Mouse (Mus musculus): ENCODE measurements around the gene Gm15085. TPM values are rescaled to one million over a fixed set of nuclear protein-coding genes. Genes with fewer than 3 reads are reported as not detected.
"Not testable (repeated sequence)": the region's sequence is repeated elsewhere in the genome, so short reads cannot be mapped to it uniquely, and the experiment has no call there.

Gene Gm15085
- polyA plus RNA-seq (2014; fragmentation: Nextera tagmentation; extraction: Ambion mirVana) = not detected in 2 replicates

- DNase-seq (ENCODE audit: low spot score); H3K36me3 ChIP-seq (ENCODE audit: control insufficient read depth, insufficient read depth, low read length); H3K4me1 ChIP-seq (ENCODE audit: control insufficient read depth, insufficient read depth, low read length); H3K27ac ChIP-seq (replicated peaks; ENCODE audit: low read depth, low read length); ATAC-seq (ENCODE audit: low read depth); H3K9ac ChIP-seq (ENCODE audit: low read depth, low read length); H3K4me3 ChIP-seq (ENCODE audit: low read depth, low read length); H3K4me2 ChIP-seq (ENCODE audit: low read depth, low read length); H3K9me3 ChIP-seq (ENCODE audit: control insufficient read depth, low read length); H3K27me3 ChIP-seq (replicated peaks; ENCODE audit: control insufficient read depth, insufficient read depth, low read length): not testable (repeated sequence)
- no CpG with 5 or more reads among the region's 6 CpGs for WGBS
Observed at GRCm38 (mm10) chrX:149447317-149447716, at the start of gene Gm15085. Gene Gm15085 (plus strand): TSS chrX:149447617.

Other genes with a start within 250 kb of the Gm15085 start
- not detected in 2 replicates for gene Gm15093, start 175.2 kb upstream of the Gm15085 start, polyA plus RNA-seq (2014; fragmentation: Nextera tagmentation; extraction: Ambion mirVana)
- not detected in 2 replicates for gene Gm10439, start 147.0 kb downstream of the Gm15085 start, polyA plus RNA-seq (2014; fragmentation: Nextera tagmentation; extraction: Ambion mirVana)